Mouse (Mus musculus): ENCODE data around the gene H2-M10.1.
"Not testable (repeated sequence)": the region's sequence is repeated elsewhere in the genome, so short reads cannot be mapped to it uniquely, and the experiment has no call there.

The H2-M10.1 gene

DNA sequence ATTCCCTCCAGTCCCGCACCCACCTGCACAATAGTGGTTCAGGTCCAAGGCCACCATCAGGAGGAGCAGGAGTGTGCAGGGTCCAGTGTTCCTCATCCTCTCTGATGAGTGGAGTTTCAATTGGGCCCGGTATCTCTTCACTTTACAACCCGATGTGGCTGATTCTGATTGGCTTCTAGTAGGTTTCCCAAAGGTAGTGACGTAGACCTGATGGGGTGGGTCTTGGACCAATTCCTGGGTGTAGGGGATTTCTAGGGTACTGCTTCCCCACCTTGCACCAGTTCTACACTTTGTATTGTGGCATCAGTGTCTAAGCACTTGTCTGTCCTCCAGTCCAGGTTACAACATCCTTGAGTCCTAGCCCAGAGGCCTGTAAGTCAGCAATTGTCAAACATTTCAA lies at the start of gene H2-M10.1:
H2-M10.1 (minus strand) TSS at position 101 of the 400 bp plus-strand sequence.
- DNase-seq (ENCODE audit: low read depth, low spot score) = no peak

DNA sequence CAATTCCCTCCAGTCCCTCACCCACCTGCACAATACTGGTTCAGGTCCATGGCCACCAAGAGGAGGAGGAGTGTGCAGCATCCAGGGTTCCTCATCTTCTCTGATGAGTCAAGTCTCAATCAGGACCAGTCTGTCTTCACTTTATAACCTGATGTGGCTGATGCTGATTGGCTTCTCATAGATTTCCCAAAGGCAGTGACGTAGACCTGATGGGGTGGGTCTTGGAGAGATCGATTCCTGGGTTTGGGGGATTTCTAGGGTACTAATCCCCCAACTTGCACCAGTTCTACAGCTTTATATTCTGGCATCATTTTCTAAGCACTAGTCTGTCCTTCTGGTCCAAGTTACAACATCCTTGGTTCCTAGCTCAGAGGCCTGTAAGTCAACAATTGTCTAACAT lies 42.4 kb upstream of the H2-M10.1 start, which contains the start of gene H2-M10.3:
H2-M10.3 (minus strand) TSS at position 101 of the 400 bp plus-strand sequence.
- not testable (repeated sequence) for DNase-seq (ENCODE audit: low read depth, low spot score)

DNA sequence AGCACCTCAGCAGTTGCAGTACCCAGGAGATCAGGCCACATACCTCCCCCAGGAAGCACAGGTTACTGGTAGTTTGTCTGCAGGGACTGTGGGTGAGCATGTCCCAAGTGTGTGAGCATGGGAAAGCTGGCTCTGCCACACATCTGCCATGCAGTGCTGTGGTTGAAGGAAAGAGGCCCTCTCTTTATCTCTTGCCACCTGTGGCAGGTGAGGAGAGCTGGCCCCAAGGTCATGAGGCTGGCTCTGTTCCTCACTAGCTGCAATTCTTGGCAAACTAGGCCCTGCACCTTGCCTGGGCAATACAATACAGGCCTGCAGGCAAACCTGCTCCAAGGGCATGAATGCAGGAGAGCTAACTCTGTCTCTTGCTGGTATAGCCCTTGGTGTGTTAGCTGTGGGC lies 36.4 kb upstream of the H2-M10.1 start:
- DNase-seq (ENCODE audit: low read depth, low spot score) = not testable (repeated sequence)

DNA sequence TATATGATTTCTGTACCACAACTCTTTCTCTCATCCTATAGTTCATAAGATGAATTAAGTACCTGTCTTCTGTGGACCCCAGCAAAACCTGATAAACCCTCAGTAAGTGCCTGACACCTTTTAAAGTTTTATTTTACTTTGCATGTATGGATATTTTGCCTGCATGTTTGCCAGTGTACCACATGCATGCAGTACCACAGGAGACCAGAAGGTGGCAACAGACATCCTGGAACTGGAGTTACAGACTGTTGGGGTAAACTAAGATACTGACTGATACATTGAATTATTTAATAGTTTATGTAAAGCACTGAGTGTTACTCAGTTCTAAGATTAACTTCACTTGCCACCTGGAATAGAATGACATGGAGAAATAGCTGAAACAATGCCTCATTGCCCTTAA lies 31.6 kb upstream of the H2-M10.1 start:
- DNase-seq (ENCODE audit: low read depth, low spot score) = peak; percentile 32

DNA sequence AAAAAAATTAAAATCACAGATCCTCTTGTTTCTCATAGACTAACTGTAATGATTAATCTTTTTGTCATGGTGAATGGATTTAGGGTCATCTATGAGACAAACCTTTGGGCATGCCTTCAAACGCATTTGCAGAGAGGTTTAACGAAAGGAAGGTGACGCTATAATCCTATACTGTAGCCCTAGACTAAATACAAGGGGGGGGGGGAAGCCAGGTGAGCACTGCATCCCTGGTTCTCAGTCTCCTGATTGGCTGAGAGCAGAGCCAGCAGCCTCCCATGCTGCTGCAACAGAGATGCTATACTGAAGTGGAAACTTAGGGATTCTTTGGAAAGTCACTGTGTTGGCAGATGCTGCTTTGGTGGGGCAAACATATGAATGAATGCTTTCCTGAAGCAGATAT lies 29.8 kb upstream of the H2-M10.1 start:
- no peak for DNase-seq (ENCODE audit: low read depth, low spot score)

DNA sequence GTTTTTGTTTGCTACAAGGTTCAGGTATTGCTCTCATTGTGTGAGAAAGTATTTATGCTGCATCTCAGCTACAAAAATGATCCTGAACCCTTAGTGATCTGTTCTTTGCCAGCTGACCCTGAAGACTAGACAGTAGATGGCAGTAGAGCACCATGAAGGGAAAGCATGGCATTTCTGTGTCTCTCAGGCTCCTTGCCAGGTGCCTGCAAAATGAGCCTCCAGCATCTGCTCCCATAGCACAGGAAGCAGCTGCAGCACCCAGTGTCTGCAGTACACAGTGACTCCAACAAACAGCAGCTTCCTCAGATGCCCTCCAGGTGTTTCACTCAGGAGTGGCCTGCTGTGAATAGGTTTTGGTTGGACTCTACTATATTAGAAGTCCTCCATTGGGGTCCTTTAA lies 29.4 kb upstream of the H2-M10.1 start:
- peak; percentile 29 for DNase-seq (ENCODE audit: low read depth, low spot score)

DNA sequence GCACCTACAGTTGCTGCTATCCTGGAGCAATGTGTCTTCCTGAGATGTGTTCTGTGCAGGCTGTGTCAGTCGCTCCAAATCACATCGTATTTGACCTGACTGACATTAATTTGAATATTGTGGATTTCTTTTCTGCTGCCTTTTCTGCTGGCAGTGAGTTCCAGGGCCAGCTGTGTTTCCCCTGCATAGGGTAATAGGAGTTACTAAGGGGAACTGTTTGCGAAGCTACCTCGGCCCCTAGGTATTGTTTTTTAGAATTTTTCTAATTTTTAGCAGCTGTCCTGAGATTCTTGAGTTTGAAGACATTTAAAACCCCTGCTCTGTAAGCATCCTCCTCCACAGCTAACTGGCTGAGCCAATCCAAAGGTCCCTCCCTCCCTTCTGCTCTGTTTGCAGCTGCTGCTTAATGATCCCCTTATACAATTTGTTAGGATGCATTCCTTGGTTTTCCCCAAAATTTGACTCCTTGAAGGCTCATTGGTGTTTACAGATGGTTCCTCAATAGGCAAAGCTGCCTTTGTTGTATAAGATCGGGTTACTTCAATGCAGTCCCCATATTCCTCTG lies 10.2 kb downstream of the H2-M10.1 start:
- DNase-seq (ENCODE audit: low read depth, low spot score) = no peak

DNA sequence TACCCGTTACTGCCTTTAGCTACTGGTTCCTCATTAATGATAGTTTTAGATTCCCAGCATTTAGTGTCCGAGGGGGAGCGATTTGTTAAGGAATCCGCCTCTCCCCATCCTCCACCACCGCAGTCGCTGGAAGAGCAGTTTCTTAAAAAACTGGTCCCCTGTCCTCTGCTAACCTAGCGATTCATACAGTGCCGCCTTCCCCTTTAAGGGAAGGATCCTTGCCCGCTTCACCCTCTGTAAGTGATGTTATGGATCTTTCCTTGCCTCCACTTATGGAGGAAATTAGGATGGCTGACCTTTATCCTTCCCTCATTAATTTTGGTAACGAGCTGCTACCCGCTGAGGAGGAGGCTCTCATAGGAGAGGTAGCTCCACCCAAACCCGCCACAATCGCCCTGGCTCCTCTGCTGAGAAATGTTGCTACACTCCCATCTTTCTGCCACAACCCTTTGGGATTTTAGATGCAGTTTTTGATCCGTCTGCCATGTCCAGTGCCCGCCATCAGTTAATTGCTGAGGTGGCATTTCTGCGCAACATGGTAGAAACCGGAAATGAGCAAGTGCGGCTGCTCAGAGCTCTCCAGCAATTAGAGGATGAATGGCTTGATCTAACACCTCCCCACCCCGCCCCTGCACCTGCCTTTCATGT lies 10.8 kb downstream of the H2-M10.1 start:
- peak; percentile 40 for DNase-seq (ENCODE audit: low read depth, low spot score)

DNA sequence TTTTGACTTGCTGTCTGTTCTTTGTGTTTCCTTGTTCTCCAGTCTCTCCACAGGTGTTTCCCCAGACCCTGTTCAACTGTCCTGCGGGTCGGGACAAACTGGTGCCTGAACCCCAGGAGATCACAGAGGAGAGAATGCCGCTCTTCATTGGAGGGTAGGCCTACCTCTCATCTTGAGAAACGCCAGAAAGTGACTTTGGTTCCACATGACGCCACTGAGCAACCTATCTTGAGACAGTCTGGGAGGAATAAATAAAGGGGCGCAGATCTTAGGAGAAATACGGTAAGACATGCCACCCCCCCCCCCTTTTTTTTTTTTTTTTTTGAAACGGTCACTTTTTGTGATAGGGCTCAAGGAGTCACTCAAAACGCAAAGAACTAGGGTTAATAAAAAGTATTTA lies 11.4 kb downstream of the H2-M10.1 start:
- DNase-seq (ENCODE audit: low read depth, low spot score) = peak; percentile 44

DNA sequence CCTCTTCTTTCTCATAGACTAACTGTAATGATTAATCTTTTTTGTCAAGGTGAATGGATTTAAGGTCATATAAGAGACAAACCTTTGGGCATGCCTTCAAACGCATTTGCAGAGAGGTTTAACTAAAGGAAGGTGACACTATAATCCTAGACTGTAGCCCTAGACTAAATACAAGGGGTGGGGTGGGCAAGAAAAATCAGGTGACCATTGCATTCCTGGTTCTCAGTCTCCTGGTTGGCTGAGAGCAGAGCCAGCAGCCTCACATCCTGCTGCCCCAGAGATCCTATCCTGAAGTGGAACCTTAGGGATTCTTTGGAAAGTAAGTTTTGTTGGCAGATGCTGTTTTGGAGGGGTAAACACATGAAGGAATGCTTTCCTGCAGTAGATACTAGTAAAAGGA lies 16.7 kb downstream of the H2-M10.1 start:
- no peak for DNase-seq (ENCODE audit: low read depth, low spot score)

DNA sequence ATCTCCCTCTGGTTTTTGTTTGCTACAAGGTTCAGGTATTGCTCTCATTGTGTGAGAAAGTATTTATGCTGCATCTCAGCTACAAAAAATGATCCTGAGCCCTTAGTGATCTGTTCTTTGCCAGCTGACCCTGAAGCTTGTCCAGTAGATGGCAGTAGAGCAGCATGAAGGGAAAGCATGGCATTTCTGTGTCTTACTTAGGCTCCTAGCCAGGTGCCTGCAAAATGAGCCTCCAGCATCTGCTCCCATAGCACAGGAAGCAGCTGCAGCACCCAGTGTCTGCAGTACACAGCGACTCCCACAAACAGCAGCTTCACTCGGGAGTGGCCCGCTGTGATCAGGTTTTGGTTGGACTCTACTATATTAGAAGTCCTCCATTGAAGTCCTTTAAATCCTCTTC lies 17.1 kb downstream of the H2-M10.1 start:
- DNase-seq (ENCODE audit: low read depth, low spot score) = not testable (repeated sequence)

DNA sequence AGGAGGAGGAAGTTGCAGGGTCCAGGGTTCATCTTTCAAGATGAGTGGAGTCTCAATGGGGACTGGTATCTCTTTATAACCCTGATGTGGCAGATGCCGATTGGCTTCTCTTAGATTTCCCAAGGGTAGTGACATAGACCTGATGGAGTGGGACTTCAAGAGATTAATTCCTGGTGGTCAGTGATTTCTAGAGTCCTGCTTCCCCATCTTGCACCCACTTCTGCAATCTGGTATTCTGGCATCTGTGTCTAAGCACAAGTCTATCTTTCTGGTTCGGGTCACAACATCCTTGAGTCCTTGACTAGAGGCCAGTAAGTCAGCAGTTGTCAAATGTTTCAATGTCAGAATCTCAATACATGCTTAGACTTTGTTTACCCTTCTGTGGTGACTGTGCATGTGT lies 39.6 kb downstream of the H2-M10.1 start, which contains the start of gene H2-M10.2:
H2-M10.2 (minus strand) TSS at position 101 of the 400 bp plus-strand sequence.
- DNase-seq (ENCODE audit: low read depth, low spot score) = no peak

DNA sequence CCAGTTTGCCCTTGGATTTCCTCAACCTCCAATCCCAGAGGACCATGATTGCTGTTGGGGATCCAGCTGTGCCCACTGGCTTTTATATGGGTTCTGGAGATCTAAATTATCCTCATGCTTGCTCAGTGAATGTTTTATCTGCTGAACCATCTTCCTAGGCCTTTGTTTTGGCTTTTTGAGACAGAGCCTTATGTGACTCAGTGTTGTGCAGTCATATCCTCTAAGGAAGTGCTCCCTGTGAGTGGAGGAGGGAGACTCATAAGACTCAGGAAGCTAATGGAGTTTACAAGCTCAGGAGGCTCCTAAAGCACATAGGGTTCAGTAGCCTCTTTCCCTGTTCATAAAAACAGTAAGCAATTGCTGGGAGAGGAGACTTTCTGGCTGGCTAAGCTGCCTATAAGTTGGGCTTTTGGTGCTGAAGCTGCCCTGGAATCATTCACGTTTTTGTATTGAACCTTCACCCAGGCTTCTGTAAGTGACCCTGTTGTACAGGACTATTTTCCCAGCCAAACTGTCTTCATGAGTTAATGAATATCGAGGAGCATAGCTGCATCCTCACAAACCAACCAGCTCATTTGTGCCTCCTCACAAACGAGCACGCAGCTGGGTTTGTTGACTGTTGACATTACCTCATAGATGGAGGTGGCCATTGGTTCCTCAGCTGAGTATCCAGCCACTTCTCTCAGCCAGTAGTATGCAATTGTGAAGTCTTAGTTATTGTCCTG lies 44.3 kb downstream of the H2-M10.1 start:
- DNase-seq (ENCODE audit: low read depth, low spot score) = no peak

DNA sequence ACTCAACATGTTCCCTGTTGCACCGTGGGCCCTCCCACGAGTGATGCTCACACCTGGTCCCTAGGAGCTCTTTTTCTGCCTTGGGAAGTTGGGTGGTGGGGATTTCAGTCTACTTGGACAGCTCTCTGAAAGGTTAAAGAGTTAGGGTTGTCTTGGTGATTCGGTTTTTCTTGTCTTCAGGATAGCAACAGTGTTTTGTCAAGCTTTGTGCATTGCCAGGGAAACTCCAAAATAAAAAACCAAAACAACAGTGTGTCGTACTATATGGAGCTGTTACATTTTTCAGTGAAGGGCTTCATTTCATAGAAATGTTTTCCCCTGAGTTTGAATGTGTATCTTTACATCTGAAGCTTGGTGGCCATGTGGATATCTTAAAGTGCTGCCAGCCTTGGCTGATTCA lies 51.2 kb downstream of the H2-M10.1 start:
- DNase-seq (ENCODE audit: low read depth, low spot score) = no peak

DNA sequence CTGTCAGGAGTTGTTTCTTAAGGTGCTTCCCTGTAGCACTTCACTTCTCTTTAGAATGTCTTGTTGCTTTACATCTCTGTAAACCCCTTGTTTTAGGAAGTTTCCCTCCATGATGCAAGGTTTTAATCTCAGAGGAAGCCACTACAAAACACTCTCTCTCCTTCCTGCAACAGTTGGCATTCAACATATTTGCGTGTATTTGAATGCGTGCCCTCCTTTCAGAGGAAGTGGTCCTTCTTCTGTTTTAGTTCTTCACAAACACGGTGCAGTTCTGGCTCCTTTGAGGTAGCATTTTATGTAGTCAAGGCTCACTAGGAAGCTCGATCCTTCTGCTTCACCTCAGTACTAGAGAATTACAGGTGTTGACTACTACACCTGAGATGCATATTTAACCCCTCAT lies 52.2 kb downstream of the H2-M10.1 start:
- DNase-seq (ENCODE audit: low read depth, low spot score) = no peak
